Mouse (Mus musculus) liver, adult (tissue): ENCODE data around the gene Chpf2.

Experiments
- GATA4 ChIP-seq: IDR thresholded peaks from 2 replicates; pipeline ENCODE4 v1.6.1; 2014; ENCODE audit warnings: mild to moderate bottlenecking, low read length; ENCODE audit not compliant: insufficient replicate concordance

The Chpf2 gene

GRCm38 (mm10) chr5:24620116-24620515 is 33.6 kb downstream of the Chpf2 start:
- TF ChIP-seq GATA4, result no peak

GRCm38 (mm10) chr5:24620626-24621025 is 34.1 kb downstream of the Chpf2 start:
- no peak for TF ChIP-seq GATA4

DNA sequence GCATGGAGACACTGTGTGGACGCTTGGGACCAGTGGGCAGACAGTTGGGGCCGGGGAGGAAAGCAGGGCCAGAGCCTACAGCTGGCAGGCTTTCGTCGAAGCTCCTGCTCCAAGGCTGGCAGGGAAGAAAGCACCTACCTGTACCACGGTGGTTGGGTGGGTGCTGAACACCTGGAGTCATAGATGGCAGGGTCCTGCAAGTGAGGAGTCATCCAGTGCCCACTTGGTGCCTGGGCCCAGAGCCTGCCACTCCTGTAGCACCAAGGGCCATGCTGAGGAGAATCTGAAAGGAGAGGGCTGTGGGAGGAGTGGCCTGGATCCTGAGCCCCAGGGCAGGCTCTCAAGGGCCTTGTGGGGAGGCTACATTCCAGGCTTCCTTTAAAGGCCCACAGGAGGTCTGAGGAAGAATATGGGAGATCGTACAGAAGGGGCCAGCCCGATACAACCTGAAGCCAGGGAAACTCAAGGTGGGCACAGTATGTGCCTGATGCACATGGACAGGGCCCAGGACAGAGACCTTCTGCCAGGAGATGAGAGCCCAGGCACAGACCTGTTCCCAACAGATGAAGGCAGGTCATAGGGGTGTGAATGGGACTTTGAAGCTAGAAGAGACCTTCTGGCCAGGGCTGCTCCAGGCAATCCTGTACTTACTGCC is 36.0 kb downstream of the Chpf2 start:
- no peak for TF ChIP-seq GATA4

DNA sequence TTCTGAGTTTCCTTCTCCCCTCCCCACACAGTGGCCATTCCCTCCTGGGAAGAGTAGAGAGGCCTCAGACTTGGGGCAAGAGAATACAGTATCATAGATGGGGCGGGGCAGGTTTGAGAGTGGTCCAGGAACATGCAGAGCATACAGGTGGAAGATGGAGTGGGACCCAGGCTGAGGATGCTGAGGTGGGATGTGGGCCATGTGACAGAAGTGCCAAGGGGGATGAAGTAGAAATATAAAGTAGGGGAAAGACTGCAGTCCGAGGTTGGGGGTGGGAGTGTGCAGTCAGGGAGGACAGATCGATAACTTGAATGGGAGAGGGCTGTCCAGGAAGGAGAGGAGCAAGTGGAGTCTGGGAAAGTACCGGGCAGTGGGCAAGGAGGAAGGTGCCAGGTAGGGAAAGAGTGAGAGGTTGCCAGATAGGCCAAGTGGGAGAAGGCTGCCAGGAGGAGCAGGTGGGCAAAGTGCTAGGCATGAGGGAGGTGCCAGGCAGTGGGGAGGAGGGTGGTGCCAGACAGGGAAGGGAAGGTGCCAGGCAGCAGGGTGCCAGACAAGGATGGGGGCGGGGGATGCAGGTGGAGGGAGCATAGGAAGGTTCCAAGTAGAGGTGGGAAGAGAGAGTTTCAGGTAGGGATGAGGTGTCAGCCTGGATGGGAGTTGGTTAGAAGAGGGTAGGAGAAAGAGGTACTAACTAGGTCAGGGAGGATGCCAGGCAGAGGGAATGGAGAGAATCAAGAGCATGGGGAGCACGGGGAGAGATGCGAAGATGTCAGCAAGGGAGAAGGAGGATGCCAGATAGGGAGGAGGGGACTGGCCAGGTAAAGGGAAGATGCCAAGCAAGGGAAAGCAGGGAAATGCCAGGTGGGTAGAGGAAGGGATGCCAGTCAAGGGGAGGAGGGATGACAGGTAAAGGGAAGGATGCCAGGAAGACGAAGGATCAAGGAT is 36.8 kb downstream of the Chpf2 start:
- no peak for TF ChIP-seq GATA4

- TF ChIP-seq GATA4, result no peak
Observed at GRCm38 (mm10) chr5:24623986-24624821, 37.7 kb downstream of the Chpf2 start, which contains the start of gene Smarcd3. Smarcd3 (minus strand) TSS chr5:24624411.

GRCm38 (mm10) chr5:24624822-24625120 is 38.2 kb downstream of the Chpf2 start:
- no peak for TF ChIP-seq GATA4

GRCm38 (mm10) chr5:24629712-24630111 is 43.2 kb downstream of the Chpf2 start:
- TF ChIP-seq GATA4, result no peak

DNA sequence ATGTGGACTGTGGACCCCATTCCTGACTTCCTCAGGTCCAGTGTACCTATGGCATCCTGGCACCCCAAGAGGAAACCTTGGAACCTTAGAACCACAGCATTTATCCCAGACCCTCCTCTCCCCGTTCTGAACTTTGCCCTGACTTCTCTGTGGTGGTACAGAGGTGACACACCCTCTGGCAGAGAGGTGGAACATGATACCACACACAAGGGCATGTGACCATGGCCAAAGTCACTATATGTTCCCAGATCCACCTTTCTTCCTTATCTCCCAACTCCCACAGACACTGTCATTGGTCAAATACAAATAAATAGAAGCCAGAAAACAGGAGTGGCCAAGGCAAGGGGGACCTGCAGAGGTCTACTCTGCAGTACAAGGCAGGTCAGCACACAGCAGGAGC is 48.6 kb downstream of the Chpf2 start:
- TF ChIP-seq GATA4, result no peak

GRCm38 (mm10) chr5:24635526-24636141 is 49.1 kb downstream of the Chpf2 start:
- no peak for TF ChIP-seq GATA4

DNA sequence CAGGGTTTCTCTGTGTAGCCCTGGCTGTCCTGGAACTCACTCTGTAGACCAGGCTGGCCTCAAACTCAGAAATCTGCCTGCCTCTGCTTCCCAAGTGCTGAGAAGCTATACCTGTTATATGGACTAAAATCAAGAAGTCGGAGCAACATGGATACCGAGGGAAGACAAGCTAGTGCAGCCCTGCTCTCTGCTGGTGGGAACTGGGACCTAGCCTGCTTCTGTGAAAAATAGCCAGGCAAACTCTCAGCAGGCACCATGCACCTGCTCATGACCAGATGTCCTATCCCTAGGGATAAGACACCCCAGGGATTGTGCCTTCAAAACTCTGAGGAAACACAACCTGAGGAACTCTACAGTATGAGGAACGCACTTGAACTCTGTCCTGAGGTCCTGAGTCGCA is 50.4 kb downstream of the Chpf2 start:
- no peak for TF ChIP-seq GATA4

DNA sequence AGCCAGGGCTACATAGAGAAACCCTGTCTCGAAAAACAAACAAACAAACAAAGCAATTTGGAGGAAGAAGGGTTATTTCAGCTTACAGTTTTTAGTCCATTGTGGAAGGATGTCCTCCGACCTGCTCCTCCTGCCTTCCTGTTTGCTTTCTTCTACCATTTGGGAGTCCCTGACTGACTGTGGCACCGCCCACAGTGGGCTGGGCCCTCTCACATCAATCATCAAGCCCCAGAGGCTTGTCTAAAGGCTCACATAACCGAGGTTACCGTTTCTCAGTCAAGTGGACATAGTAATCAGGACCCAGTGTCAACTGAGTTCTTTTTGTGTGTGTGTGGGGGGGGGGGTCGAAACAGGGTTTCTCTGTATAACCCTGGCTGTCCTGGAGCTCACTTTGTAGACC is 51.6 kb downstream of the Chpf2 start:
- no peak for TF ChIP-seq GATA4

GRCm38 (mm10) chr5:24639081-24639480 is 52.5 kb downstream of the Chpf2 start:
- TF ChIP-seq GATA4, result no peak
